Mouse (Mus musculus): ENCODE measurements around the gene Dcps. TPM values are rescaled to one million over a fixed set of nuclear protein-coding genes. Genes with fewer than 3 reads are reported as not detected.
A peak's percentile ranks its signal among the peaks of the same experiment; 100 is the strongest.

Gene Dcps
- polyA plus RNA-seq, 1 experiment from 2014 or later, result 43.4 TPM

DNA sequence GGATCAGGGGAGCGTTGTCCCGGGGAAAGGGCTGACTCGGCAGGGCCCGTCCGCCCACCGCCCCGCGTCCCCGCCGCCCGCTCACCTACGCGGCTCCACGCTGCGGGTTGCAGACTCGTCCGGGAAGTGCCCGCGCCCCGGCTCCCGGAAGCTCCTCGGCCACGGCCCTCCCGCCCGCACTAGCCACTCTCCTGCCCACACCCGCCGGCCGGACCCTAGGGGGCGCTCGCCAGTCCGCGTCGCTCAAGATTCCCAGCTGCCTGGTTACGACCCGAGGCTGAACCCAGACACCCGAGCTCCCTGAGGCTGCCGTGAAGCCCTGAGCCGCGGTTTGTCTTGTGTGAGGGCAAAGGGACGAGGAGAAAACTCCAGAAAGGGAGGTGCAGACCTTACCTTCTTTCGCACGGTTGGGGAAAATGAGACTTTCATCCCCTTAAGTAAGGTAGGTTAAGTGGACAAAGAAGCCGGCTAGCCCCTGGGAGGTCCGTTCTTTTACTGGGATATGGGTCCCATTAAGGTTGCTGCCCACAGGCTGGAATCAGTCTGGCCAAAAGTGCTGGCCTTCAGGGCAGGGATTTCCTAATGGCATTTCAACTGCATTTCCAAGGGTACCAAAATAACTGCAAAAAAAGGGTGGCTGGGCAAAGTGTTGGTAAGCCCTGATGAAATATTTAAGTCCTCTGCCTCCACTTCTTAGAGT, 24.1 kb upstream of the Dcps start, which contains the start of the genes Srpr and Tirap:
Gene Srpr (plus strand): TSS at position 404 of the 700 bp plus-strand sequence.
Gene Tirap (minus strand): TSS at position 520 of the 700 bp plus-strand sequence.
- WGBS (ENCODE audit: insufficient replicate concordance), result 0% methylated on average over 33 of the region's 44 CpGs
- Histone ChIP-seq H3K9me3 (replicated peaks; ENCODE audit: control insufficient read depth, low read length) (no peaks in the 10 kb centered on the region), H3K27ac (ENCODE audit: low read length) (peak within 1 kb of the TSS; percentile 50), H3K4me3 (ENCODE audit: low read depth, low read length) (peak within 1 kb of the TSS; percentile 73), H3K4me2 (ENCODE audit: low read depth, low read length) (peak within 1 kb of the TSS; percentile 90), H3K27me3 (ENCODE audit: control insufficient read depth, insufficient read depth, low read depth, low read length) (no peaks in the 10 kb centered on the region), H3K4me1 (ENCODE audit: control insufficient read depth, low read depth, low read length) (peaks cover 15% of the 10 kb centered on the region), H3K9ac (ENCODE audit: low read depth, low read length) (peak within 1 kb of the TSS; percentile 82), H3K36me3 (ENCODE audit: control insufficient read depth, insufficient read depth) (no peaks in the 10 kb centered on the region)
- ATAC-seq (ENCODE audit: low read depth), result peak; percentile 89

GRCm38 (mm10) chr9:35198945-35199771, 23.3 kb upstream of the Dcps start:
- H3K4me1 ChIP-seq (ENCODE audit: control insufficient read depth, low read depth, low read length), result peaks cover 15% of the 10 kb centered on the region
- H3K9me3 ChIP-seq (replicated peaks; ENCODE audit: control insufficient read depth, low read length), result no peaks in the 10 kb centered on the region
- no peaks in the 10 kb centered on the region for H3K36me3 ChIP-seq (ENCODE audit: control insufficient read depth, insufficient read depth)
- H3K27me3 ChIP-seq (ENCODE audit: control insufficient read depth, insufficient read depth, low read depth, low read length), result no peaks in the 10 kb centered on the region
- peak overlapping the region; percentile 50 for H3K27ac ChIP-seq (ENCODE audit: low read length)
- peak overlapping the region; percentile 90 for H3K4me2 ChIP-seq (ENCODE audit: low read depth, low read length)
- WGBS (ENCODE audit: insufficient replicate concordance), result 18% methylated on average over 18 of the region's 18 CpGs
- H3K4me3 ChIP-seq (ENCODE audit: low read depth, low read length), result peak overlapping the region; percentile 73
- ATAC-seq (ENCODE audit: low read depth), result peak; percentile 9
- peak overlapping the region; percentile 82 for H3K9ac ChIP-seq (ENCODE audit: low read depth, low read length)

DNA sequence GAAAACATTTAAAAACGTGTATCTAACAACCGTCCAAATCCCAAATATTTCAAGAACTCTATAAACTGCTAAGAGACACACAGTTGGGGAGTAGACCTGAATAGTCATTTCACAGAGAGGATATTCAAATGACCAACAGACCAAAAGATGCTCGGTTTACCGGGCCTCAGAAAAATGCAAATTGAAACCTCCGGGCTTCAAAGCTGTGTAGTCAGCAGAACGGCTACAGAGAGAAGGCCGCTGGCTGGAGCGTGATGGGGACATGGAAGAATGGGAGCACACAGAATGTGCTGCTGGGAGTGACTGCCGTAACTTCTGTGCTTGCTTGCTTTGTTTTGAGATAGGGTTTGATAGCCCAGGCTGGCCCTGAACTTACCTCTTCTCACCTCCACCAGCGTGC, 22.5 kb upstream of the Dcps start:
- no peaks in the 10 kb centered on the region for H3K27me3 ChIP-seq (ENCODE audit: control insufficient read depth, insufficient read depth, low read depth, low read length)
- H3K4me3 ChIP-seq (ENCODE audit: low read depth, low read length), result peak overlapping the region; percentile 73; the same call in 1 of the 2 replicates
- H3K9me3 ChIP-seq (replicated peaks; ENCODE audit: control insufficient read depth, low read length), result no peaks in the 10 kb centered on the region
- ATAC-seq (ENCODE audit: low read depth), result no peak
- 75% methylated on average over 10 of the region's 10 CpGs for WGBS (ENCODE audit: insufficient replicate concordance)
- H3K4me2 ChIP-seq (ENCODE audit: low read depth, low read length), result peak overlapping the region; percentile 90
- H3K9ac ChIP-seq (ENCODE audit: low read depth, low read length), result no peak overlapping the region
- H3K36me3 ChIP-seq (ENCODE audit: control insufficient read depth, insufficient read depth), result no peaks in the 10 kb centered on the region
- H3K27ac ChIP-seq (ENCODE audit: low read length), result peak overlapping the region; percentile 50; the same call in 1 of the 2 replicates
- peaks cover 15% of the 10 kb centered on the region for H3K4me1 ChIP-seq (ENCODE audit: control insufficient read depth, low read depth, low read length)

GRCm38 (mm10) chr9:35197625-35198024, 21.8 kb upstream of the Dcps start:
- H3K4me1 ChIP-seq (ENCODE audit: control insufficient read depth, low read depth, low read length), result peaks cover 15% of the 10 kb centered on the region
- no peaks in the 10 kb centered on the region for H3K27me3 ChIP-seq (ENCODE audit: control insufficient read depth, insufficient read depth, low read depth, low read length)
- H3K4me3 ChIP-seq (ENCODE audit: low read depth, low read length), result no peak overlapping the region
- no peak overlapping the region for H3K27ac ChIP-seq (ENCODE audit: low read length)
- ATAC-seq (ENCODE audit: low read depth), result no peak
- H3K9ac ChIP-seq (ENCODE audit: low read depth, low read length), result no peak overlapping the region
- H3K9me3 ChIP-seq (replicated peaks; ENCODE audit: control insufficient read depth, low read length), result no peaks in the 10 kb centered on the region
- 70% methylated on average over 3 of the region's 3 CpGs for WGBS (ENCODE audit: insufficient replicate concordance)
- no peak overlapping the region for H3K4me2 ChIP-seq (ENCODE audit: low read depth, low read length)
- H3K36me3 ChIP-seq (ENCODE audit: control insufficient read depth, insufficient read depth), result no peaks in the 10 kb centered on the region

DNA sequence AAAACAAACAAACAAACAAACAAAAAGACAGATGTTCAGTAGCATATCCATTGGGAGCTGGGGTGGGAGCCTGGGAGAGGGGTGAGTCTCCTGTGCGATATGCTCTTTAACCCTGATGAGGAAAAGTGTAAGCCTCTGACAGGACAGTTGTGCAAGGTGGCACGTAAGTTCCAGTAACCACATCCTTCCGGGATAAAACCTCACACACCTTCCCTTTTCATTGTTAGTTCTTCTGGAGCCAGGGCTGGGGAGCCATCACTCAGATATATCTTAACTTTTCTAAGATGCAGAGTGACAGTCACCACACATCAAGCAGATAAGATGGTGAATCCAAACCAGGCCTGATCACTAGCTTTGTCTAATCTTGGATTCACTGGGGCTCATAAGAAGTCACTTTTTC, 18.2 kb upstream of the Dcps start:
- WGBS (ENCODE audit: insufficient replicate concordance), result 69% methylated on average over 3 of the region's 3 CpGs
- ATAC-seq (ENCODE audit: low read depth), result no peak
- H3K9me3 ChIP-seq (replicated peaks; ENCODE audit: control insufficient read depth, low read length), result no peaks in the 10 kb centered on the region

GRCm38 (mm10) chr9:35192983-35193542, 17.2 kb upstream of the Dcps start:
- Histone ChIP-seq H3K4me2 (ENCODE audit: low read depth, low read length) (no peak overlapping the region), H3K4me1 (ENCODE audit: control insufficient read depth, low read depth, low read length) (no peaks in the 10 kb centered on the region), H3K9me3 (replicated peaks; ENCODE audit: control insufficient read depth, low read length) (no peaks in the 10 kb centered on the region), H3K36me3 (ENCODE audit: control insufficient read depth, insufficient read depth) (peaks cover 2% of the 10 kb centered on the region; the same call in 1 of the 2 replicates), H3K27me3 (ENCODE audit: control insufficient read depth, insufficient read depth, low read depth, low read length) (no peaks in the 10 kb centered on the region), H3K4me3 (ENCODE audit: low read depth, low read length) (no peak overlapping the region), H3K27ac (ENCODE audit: low read length) (no peak overlapping the region), H3K9ac (ENCODE audit: low read depth, low read length) (no peak overlapping the region)
- WGBS (ENCODE audit: insufficient replicate concordance), result 74% methylated on average over 11 of the region's 11 CpGs
- ATAC-seq (ENCODE audit: low read depth), result no peak

More for the DNA sequence above, 18.2 kb upstream of the Dcps start:
- H3K4me2 ChIP-seq (ENCODE audit: low read depth, low read length), result no peak overlapping the region
- H3K27me3 ChIP-seq (ENCODE audit: control insufficient read depth, insufficient read depth, low read depth, low read length), result no peaks in the 10 kb centered on the region
- no peak overlapping the region for H3K27ac ChIP-seq (ENCODE audit: low read length)
- H3K9ac ChIP-seq (ENCODE audit: low read depth, low read length), result no peak overlapping the region
- H3K4me3 ChIP-seq (ENCODE audit: low read depth, low read length), result no peak overlapping the region
- peaks cover under 1% of the 10 kb centered on the region; the same call in 1 of the 2 replicates for H3K4me1 ChIP-seq (ENCODE audit: control insufficient read depth, low read depth, low read length)
- H3K36me3 ChIP-seq (ENCODE audit: control insufficient read depth, insufficient read depth), result peaks cover 2% of the 10 kb centered on the region; the same call in 1 of the 2 replicates

- Histone ChIP-seq H3K36me3 (ENCODE audit: control insufficient read depth, insufficient read depth) (peaks cover 2% of the 10 kb centered on the region; the same call in 1 of the 2 replicates), H3K4me2 (ENCODE audit: low read depth, low read length) (no peak overlapping the region), H3K27ac (ENCODE audit: low read length) (no peak overlapping the region), H3K9me3 (replicated peaks; ENCODE audit: control insufficient read depth, low read length) (no peaks in the 10 kb centered on the region), H3K27me3 (ENCODE audit: control insufficient read depth, insufficient read depth, low read depth, low read length) (no peaks in the 10 kb centered on the region), H3K4me1 (ENCODE audit: control insufficient read depth, low read depth, low read length) (no peaks in the 10 kb centered on the region), H3K9ac (ENCODE audit: low read depth, low read length) (no peak overlapping the region), H3K4me3 (ENCODE audit: low read depth, low read length) (no peak overlapping the region)
- 0 out of 2 replicates have a peak, but pooled peaks have one; percentile 27 for ATAC-seq (ENCODE audit: low read depth)
- WGBS (ENCODE audit: insufficient replicate concordance), result 85% methylated on average over 22 of the region's 22 CpGs
These were observed 12.8 kb upstream of the Dcps start for GRCm38 (mm10) chr9:35188700-35189099.

DNA sequence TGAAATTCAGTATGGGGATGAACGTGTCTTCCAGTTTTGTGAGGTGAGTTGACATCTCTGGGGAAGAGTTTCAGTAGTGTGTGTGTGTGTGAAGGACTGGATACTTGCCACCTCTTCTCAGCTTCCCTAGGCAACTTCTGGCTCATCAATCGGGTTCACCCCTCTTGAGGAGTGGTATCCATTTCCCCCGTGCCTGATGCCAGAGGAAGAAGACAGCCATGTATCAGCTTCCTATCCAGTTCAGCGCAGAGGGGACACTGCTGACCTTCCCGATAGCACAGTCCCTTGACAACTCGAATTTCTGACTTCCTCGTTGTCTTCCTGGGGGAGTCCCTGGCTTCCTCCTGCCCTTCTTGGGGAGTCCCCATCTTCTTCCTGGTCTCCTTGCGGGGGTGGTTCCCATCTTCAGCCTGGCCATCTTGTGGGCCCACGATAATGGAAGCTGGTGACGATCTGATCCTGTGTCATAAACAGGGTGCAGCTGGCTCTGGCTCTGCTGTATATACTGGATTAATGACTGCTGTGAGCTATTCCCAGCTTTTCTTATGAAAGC, 11.6 kb upstream of the Dcps start:
- 64% methylated on average over 10 of the region's 10 CpGs for WGBS (ENCODE audit: insufficient replicate concordance)
- Histone ChIP-seq H3K4me3 (ENCODE audit: low read depth, low read length) (no peak overlapping the region), H3K36me3 (ENCODE audit: control insufficient read depth, insufficient read depth) (peaks cover 2% of the 10 kb centered on the region; the same call in 1 of the 2 replicates), H3K27ac (ENCODE audit: low read length) (no peak overlapping the region), H3K4me1 (ENCODE audit: control insufficient read depth, low read depth, low read length) (no peaks in the 10 kb centered on the region), H3K9ac (ENCODE audit: low read depth, low read length) (no peak overlapping the region), H3K9me3 (replicated peaks; ENCODE audit: control insufficient read depth, low read length) (no peaks in the 10 kb centered on the region), H3K4me2 (ENCODE audit: low read depth, low read length) (no peak overlapping the region), H3K27me3 (ENCODE audit: control insufficient read depth, insufficient read depth, low read depth, low read length) (no peaks in the 10 kb centered on the region)
- ATAC-seq (ENCODE audit: low read depth), result no peak

Data from liver, embryonic 16.5 days (tissue).